Mouse (Mus musculus) liver, embryonic 11.5 days (tissue): ENCODE data around the gene Olfr1162. TPM values are rescaled to one million over a fixed set of nuclear protein-coding genes. Genes with fewer than 3 reads are reported as not detected.

ENCODE experiments used
- polyA plus RNA-seq: library from polyadenylated mRNA; unstranded; fragments of >200 nt; fragmentation: Nextera tagmentation; extraction: Ambion mirVana; gene quantifications from 2 replicates; pipeline ENCODE4 v1.2.1, GENCODE M21; 2014

The Olfr1162 gene
- polyA plus RNA-seq, 1 experiment from 2014 or later = not detected

Other genes starting within 250 kb of the Olfr1162 start
- gene Olfr1145, start 241.3 kb downstream of the Olfr1162 start, polyA plus RNA-seq = not detected in 2 replicates
- gene Olfr1148, start 220.6 kb downstream of the Olfr1162 start, polyA plus RNA-seq = not detected in 2 replicates
- gene Olfr1150-ps1, start 207.1 kb downstream of the Olfr1162 start, polyA plus RNA-seq = not detected in 2 replicates
- not detected in 2 replicates for gene Olfr1151, start 195.3 kb downstream of the Olfr1162 start, polyA plus RNA-seq
- gene Olfr1152, start 184.6 kb downstream of the Olfr1162 start, polyA plus RNA-seq = not detected in 2 replicates
- gene Olfr1153, start 156.2 kb downstream of the Olfr1162 start, polyA plus RNA-seq = not detected in 2 replicates
- not detected in 2 replicates for gene Olfr1154, start 146.0 kb downstream of the Olfr1162 start, polyA plus RNA-seq
- gene Olfr1155, start 106.0 kb downstream of the Olfr1162 start, polyA plus RNA-seq = not detected in 2 replicates
- not detected in 2 replicates for gene Olfr1156, start 98.0 kb downstream of the Olfr1162 start, polyA plus RNA-seq
- gene Olfr1157, start 82.8 kb downstream of the Olfr1162 start, polyA plus RNA-seq = not detected in 2 replicates
- not detected in 2 replicates for gene Olfr74, start 76.5 kb downstream of the Olfr1162 start, polyA plus RNA-seq
- not detected in 2 replicates for gene Olfr1158, start 61.0 kb downstream of the Olfr1162 start, polyA plus RNA-seq
- gene Olfr1160, start 42.9 kb downstream of the Olfr1162 start, polyA plus RNA-seq = not detected in 2 replicates
- gene Olfr1161, start 28.4 kb downstream of the Olfr1162 start, polyA plus RNA-seq = not detected in 2 replicates
- gene Olfr73, start 13.4 kb downstream of the Olfr1162 start, polyA plus RNA-seq = not detected in 2 replicates
- gene Olfr1163, start 20.7 kb upstream of the Olfr1162 start, polyA plus RNA-seq = not detected in 2 replicates
- gene Olfr1164, start 42.8 kb upstream of the Olfr1162 start, polyA plus RNA-seq = not detected in 2 replicates
- gene Olfr1166, start 77.1 kb upstream of the Olfr1162 start, polyA plus RNA-seq = not detected in 2 replicates
- not detected in 2 replicates for gene Olfr1167, start 104.1 kb upstream of the Olfr1162 start, polyA plus RNA-seq
- gene Olfr1168, start 130.8 kb upstream of the Olfr1162 start, polyA plus RNA-seq = not detected in 2 replicates
- not detected in 2 replicates for gene Olfr1170, start 177.2 kb upstream of the Olfr1162 start, polyA plus RNA-seq
- not detected in 2 replicates for gene Olfr1173, start 228.7 kb upstream of the Olfr1162 start, polyA plus RNA-seq